Mouse (Mus musculus): ENCODE results near the gene Dst. TPM values are rescaled to one million over a fixed set of nuclear protein-coding genes. Genes with fewer than 3 reads are reported as not detected.
A peak's percentile ranks its signal among the peaks of the same experiment; 100 is the strongest.

The Dst gene
- total and polyA plus RNA-seq, 2 experiments from 2014 or later = 31.7 to 155 TPM

GRCm38 (mm10) chr1:34002970-34003369, 94.9 kb downstream of the Dst start:
- no peak for TF ChIP-seq CTCF (IDR thresholded peaks at IDR 0.05)
- Histone ChIP-seq H3K36me3 (ENCODE audit: insufficient read depth, low read length) (no peaks in the 10 kb centered on the region), H3K27me3 (ENCODE audit: insufficient read depth, low read length) (no peaks in the 10 kb centered on the region), H3K4me2 (ENCODE audit: low read depth, low read length, poor library complexity, severe bottlenecking) (no peak overlapping the region), H3K4me3 (ENCODE audit: low read depth, low read length) (no peak overlapping the region), H3K4me1 (ENCODE audit: insufficient read depth, low read length) (peaks cover 11% of the 10 kb centered on the region), H3K9me3 (ENCODE audit: low read length) (no peaks in the 10 kb centered on the region), H3K27ac (ENCODE audit: low read depth, low read length) (no peak overlapping the region), H3K9ac (replicated peaks; ENCODE audit: low read length, poor library complexity, severe bottlenecking) (no peak overlapping the region)
- DNase-seq (ENCODE audit: low spot score) (no peak), ATAC-seq (ENCODE audit: low FRiP score) (no peak)
- WGBS = 70% methylated on average over 9 of the region's 9 CpGs

DNA sequence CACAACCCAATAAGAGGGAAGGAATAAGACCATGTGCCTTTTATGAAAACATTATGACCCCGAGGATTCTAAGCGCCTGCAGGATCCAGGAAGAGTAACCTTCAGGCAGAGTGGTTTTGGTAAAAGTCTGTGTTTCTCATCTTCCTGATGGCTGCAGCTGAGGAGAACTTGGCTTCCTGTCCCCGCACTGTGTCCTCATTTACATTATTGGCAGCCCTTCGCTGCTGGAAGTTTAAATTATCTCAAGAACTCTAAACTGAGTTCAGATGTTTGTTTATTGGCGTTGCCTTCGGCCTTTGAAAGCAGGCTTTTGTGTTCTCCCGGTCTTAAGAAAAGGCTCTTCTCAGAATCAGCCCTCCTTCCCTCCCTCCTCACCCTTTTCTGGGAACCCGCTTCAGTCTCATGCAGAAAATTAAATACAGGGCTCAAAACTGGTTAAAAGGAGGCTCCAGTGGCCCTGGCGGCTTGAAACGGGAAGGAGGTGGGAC, 97.3 kb downstream of the Dst start:
- ATAC-seq (ENCODE audit: low FRiP score) (peak; percentile 11; the same call in 1 of the 2 replicates), DNase-seq (ENCODE audit: low spot score) (peak; percentile 41)
- Histone ChIP-seq H3K4me2 (ENCODE audit: low read depth, low read length, poor library complexity, severe bottlenecking) (peak overlapping the region; percentile 65), H3K9ac (replicated peaks; ENCODE audit: low read length, poor library complexity, severe bottlenecking) (peak overlapping the region; percentile 81; the same call in 1 of the 2 replicates), H3K27me3 (ENCODE audit: insufficient read depth, low read length) (no peaks in the 10 kb centered on the region), H3K27ac (ENCODE audit: low read depth, low read length) (peak overlapping the region; percentile 83), H3K36me3 (ENCODE audit: insufficient read depth, low read length) (no peaks in the 10 kb centered on the region), H3K4me3 (ENCODE audit: low read depth, low read length) (peak overlapping the region; percentile 68), H3K9me3 (ENCODE audit: low read length) (no peaks in the 10 kb centered on the region), H3K4me1 (ENCODE audit: insufficient read depth, low read length) (peaks cover 11% of the 10 kb centered on the region)
- 1% methylated on average over 10 of the region's 10 CpGs for WGBS
- no peak for TF ChIP-seq CTCF (IDR thresholded peaks at IDR 0.05)

DNA sequence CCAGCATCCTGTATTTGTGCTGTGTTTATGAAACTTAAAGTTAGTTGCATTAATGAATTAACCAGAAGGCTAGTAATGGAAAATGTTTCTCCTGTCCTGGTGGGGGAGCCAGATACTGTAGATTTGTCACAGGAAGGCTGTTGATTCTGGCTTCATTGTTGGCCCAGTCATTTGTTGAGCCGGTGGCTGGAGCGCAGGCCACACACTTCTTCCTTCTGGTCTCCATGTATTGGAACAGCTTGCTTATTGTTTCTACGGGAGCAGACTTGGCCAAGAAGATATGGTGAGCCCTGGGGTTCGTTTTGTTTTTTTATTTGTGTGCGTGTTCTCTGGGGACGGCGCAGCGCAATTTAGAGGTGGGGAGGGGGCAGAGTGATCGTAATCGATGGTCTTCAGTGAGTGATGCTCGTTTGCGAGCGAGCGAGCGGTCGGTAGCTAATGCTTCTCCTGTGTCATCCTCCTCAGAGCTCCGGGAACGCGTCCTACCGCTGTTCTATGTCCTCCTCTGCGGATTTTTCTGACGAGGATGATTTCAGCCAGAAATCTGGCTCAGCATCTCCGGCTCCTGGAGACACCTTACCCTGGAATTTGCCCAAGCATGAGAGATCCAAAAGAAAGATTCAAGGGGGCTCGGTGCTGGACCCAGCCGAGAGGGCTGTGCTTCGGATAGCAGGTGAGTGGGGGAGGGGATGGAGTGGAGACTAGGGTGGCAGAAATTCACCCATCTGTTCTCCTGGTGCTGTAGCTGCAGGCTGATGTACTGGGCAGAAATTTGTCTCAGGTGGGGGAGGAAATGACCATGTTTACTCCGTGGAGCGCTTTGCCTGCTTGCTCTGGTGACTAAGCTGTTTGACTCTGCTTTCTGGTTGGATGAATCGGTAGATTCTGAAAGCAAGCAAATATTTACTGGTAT, 98.0 kb downstream of the Dst start:
- Histone ChIP-seq H3K4me1 (ENCODE audit: insufficient read depth, low read length) (peaks cover 11% of the 10 kb centered on the region), H3K27ac (ENCODE audit: low read depth, low read length) (peak overlapping the region; percentile 83), H3K9me3 (ENCODE audit: low read length) (no peaks in the 10 kb centered on the region), H3K27me3 (ENCODE audit: insufficient read depth, low read length) (no peaks in the 10 kb centered on the region), H3K4me2 (ENCODE audit: low read depth, low read length, poor library complexity, severe bottlenecking) (peak overlapping the region; percentile 65), H3K9ac (replicated peaks; ENCODE audit: low read length, poor library complexity, severe bottlenecking) (peak overlapping the region; percentile 81), H3K4me3 (ENCODE audit: low read depth, low read length) (peak overlapping the region; percentile 68), H3K36me3 (ENCODE audit: insufficient read depth, low read length) (no peaks in the 10 kb centered on the region)
- TF ChIP-seq CTCF (IDR thresholded peaks at IDR 0.05) = peak; percentile 86
- ATAC-seq (ENCODE audit: low FRiP score) = peak; percentile 79
- under 1% methylated on average over 29 of the region's 29 CpGs for WGBS
- peak; percentile 93 for DNase-seq (ENCODE audit: low spot score)

- TF ChIP-seq CTCF (IDR thresholded peaks at IDR 0.05) = no peak
- WGBS = 27% methylated on average over 5 of the region's 5 CpGs
- H3K9me3 ChIP-seq (ENCODE audit: low read length) = no peaks in the 10 kb centered on the region
Measured at GRCm38 (mm10) chr1:34006828-34007361, 98.9 kb downstream of the Dst start.

DNA sequence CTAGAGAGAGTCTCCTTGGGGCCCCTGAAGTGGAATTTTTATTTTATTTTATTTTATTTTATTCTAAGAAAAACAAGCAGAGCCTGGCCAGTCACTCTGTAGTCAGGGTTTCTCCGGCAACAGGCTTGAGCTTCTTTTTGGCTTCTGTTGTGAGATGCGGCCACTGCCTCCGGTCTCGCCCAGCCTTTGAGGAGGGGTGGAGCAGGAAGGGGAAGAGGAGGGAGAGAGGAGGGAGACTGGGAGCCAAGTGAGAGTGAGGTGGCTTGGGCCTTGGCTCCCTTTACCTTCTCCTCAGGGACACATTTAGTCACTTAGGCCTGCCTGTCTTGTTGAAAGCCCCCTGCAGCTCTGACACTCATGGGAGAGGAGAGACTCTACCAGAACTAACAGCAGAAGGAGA, 99.4 kb downstream of the Dst start:
- Histone ChIP-seq H3K9me3 (ENCODE audit: low read length) (no peaks in the 10 kb centered on the region), H3K4me3 (ENCODE audit: low read depth, low read length) (peak overlapping the region; percentile 68), H3K27me3 (ENCODE audit: insufficient read depth, low read length) (no peaks in the 10 kb centered on the region), H3K36me3 (ENCODE audit: insufficient read depth, low read length) (no peaks in the 10 kb centered on the region), H3K9ac (replicated peaks; ENCODE audit: low read length, poor library complexity, severe bottlenecking) (peak overlapping the region; percentile 29; the same call in 1 of the 2 replicates), H3K4me1 (ENCODE audit: insufficient read depth, low read length) (peaks cover 11% of the 10 kb centered on the region), H3K27ac (ENCODE audit: low read depth, low read length) (peak overlapping the region; percentile 18; the same call in 1 of the 2 replicates), H3K4me2 (ENCODE audit: low read depth, low read length, poor library complexity, severe bottlenecking) (peak overlapping the region; percentile 65)
- TF ChIP-seq CTCF (IDR thresholded peaks at IDR 0.05) = no peak
- 25% methylated on average over 4 of the region's 4 CpGs for WGBS
- DNase-seq (ENCODE audit: low spot score) (no peak), ATAC-seq (ENCODE audit: low FRiP score) (no peak)

More at GRCm38 (mm10) chr1:34006828-34007361, 98.9 kb downstream of the Dst start:
- H3K36me3 ChIP-seq (ENCODE audit: insufficient read depth, low read length) = no peaks in the 10 kb centered on the region
- peak overlapping the region; percentile 18; the same call in 1 of the 2 replicates for H3K27ac ChIP-seq (ENCODE audit: low read depth, low read length)
- H3K27me3 ChIP-seq (ENCODE audit: insufficient read depth, low read length) = no peaks in the 10 kb centered on the region
- peak overlapping the region; percentile 68 for H3K4me3 ChIP-seq (ENCODE audit: low read depth, low read length)
- DNase-seq (ENCODE audit: low spot score) (no peak), ATAC-seq (ENCODE audit: low FRiP score) (no peak)
- peaks cover 11% of the 10 kb centered on the region for H3K4me1 ChIP-seq (ENCODE audit: insufficient read depth, low read length)
- H3K4me2 ChIP-seq (ENCODE audit: low read depth, low read length, poor library complexity, severe bottlenecking) = peak overlapping the region; percentile 65
- H3K9ac ChIP-seq (replicated peaks; ENCODE audit: low read length, poor library complexity, severe bottlenecking) = peak overlapping the region; percentile 29

All from midbrain, postnatal 0 days (tissue).